Mouse (Mus musculus): ENCODE measurements around the gene Zyx.

Zyx gene

GRCm38 (mm10) chr6:42349426-42350020 lies at the start of gene Zyx:
Gene Zyx, plus strand, starts transcription at chr6:42349630.
- peak; percentile 30; the same call in 1 of the 2 replicates for TF ChIP-seq GATA4 (IDR thresholded peaks at IDR 0.05; ENCODE audit: insufficient replicate concordance, low read length)

GRCm38 (mm10) chr6:42309816-42310378 lies 39.5 kb upstream of the Zyx start:
- TF ChIP-seq GATA4 (IDR thresholded peaks at IDR 0.05; ENCODE audit: insufficient replicate concordance, low read length) = no peak

- no peak for TF ChIP-seq GATA4 (IDR thresholded peaks at IDR 0.05; ENCODE audit: insufficient replicate concordance, low read length)
Measured at GRCm38 (mm10) chr6:42310427-42311053, 38.9 kb upstream of the Zyx start.

GRCm38 (mm10) chr6:42318293-42318692 lies 31.1 kb upstream of the Zyx start:
- no peak for TF ChIP-seq GATA4 (IDR thresholded peaks at IDR 0.05; ENCODE audit: insufficient replicate concordance, low read length)

GRCm38 (mm10) chr6:42323371-42324066 lies 25.9 kb upstream of the Zyx start:
- no peak for TF ChIP-seq GATA4 (IDR thresholded peaks at IDR 0.05; ENCODE audit: insufficient replicate concordance, low read length)

- TF ChIP-seq GATA4 (IDR thresholded peaks at IDR 0.05; ENCODE audit: insufficient replicate concordance, low read length) = no peak
Measured at GRCm38 (mm10) chr6:42324067-42324481, 25.4 kb upstream of the Zyx start.

- no peak for TF ChIP-seq GATA4 (IDR thresholded peaks at IDR 0.05; ENCODE audit: insufficient replicate concordance, low read length)
Measured at GRCm38 (mm10) chr6:42324482-42325267, 24.8 kb upstream of the Zyx start, which contains the start of gene Fam131b. Gene Fam131b, minus strand, starts transcription at chr6:42324643.

- no peak for TF ChIP-seq GATA4 (IDR thresholded peaks at IDR 0.05; ENCODE audit: insufficient replicate concordance, low read length)
Measured at GRCm38 (mm10) chr6:42325268-42325609, 24.2 kb upstream of the Zyx start.

- TF ChIP-seq GATA4 (IDR thresholded peaks at IDR 0.05; ENCODE audit: insufficient replicate concordance, low read length) = no peak
Measured at GRCm38 (mm10) chr6:42326509-42326908, 22.9 kb upstream of the Zyx start.

- no peak for TF ChIP-seq GATA4 (IDR thresholded peaks at IDR 0.05; ENCODE audit: insufficient replicate concordance, low read length)
Measured at GRCm38 (mm10) chr6:42328757-42329156, 20.7 kb upstream of the Zyx start.

- no peak for TF ChIP-seq GATA4 (IDR thresholded peaks at IDR 0.05; ENCODE audit: insufficient replicate concordance, low read length)
Measured at GRCm38 (mm10) chr6:42330216-42330615, 19.2 kb upstream of the Zyx start.

- no peak for TF ChIP-seq GATA4 (IDR thresholded peaks at IDR 0.05; ENCODE audit: insufficient replicate concordance, low read length)
Measured at GRCm38 (mm10) chr6:42330946-42331345, 18.5 kb upstream of the Zyx start.

GRCm38 (mm10) chr6:42339189-42339588 lies 10.2 kb upstream of the Zyx start:
- no peak for TF ChIP-seq GATA4 (IDR thresholded peaks at IDR 0.05; ENCODE audit: insufficient replicate concordance, low read length)

GRCm38 (mm10) chr6:42339981-42340380 lies 9.4 kb upstream of the Zyx start:
- TF ChIP-seq GATA4 (IDR thresholded peaks at IDR 0.05; ENCODE audit: insufficient replicate concordance, low read length) = no peak

GRCm38 (mm10) chr6:42342171-42342570 lies 7.3 kb upstream of the Zyx start:
- no peak for TF ChIP-seq GATA4 (IDR thresholded peaks at IDR 0.05; ENCODE audit: insufficient replicate concordance, low read length)
